Mouse (Mus musculus): ENCODE data around the gene Wbp1.

Wbp1 gene

DNA sequence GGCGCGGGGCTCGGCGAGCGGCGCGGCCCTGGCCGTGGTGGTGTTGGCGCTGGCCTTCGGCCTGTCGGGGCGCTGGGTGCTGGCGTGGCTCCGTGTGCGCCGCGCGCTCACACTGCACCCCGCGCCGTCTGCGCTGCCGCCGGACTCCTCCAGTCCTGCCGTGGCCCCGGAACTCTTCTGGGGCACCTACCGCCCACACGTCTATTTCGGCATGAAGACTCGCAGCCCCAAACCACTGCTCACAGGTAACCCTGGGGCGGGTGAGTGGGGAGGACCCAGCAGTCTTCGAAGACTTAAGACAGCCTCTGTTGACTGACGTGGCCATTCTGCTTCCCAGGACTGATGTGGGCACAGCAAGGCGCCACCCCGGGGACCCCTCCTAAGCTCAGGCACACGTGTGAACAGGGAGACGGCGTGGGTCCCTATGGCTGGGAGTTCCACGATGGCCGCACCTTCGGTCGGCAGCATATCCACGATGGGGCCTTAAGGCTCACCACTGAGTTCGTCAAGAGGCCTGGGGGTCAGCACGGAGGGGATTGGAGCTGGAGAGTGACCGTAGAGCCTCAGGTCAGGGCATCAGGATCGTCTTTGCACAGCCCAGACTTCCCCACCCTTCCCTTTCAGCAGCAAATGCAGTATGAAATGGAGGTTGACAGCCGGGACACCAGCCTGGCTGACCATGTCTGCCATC is 5.5 kb downstream of the Wbp1 start:
- DNase-seq: peak; percentile 94

DNA sequence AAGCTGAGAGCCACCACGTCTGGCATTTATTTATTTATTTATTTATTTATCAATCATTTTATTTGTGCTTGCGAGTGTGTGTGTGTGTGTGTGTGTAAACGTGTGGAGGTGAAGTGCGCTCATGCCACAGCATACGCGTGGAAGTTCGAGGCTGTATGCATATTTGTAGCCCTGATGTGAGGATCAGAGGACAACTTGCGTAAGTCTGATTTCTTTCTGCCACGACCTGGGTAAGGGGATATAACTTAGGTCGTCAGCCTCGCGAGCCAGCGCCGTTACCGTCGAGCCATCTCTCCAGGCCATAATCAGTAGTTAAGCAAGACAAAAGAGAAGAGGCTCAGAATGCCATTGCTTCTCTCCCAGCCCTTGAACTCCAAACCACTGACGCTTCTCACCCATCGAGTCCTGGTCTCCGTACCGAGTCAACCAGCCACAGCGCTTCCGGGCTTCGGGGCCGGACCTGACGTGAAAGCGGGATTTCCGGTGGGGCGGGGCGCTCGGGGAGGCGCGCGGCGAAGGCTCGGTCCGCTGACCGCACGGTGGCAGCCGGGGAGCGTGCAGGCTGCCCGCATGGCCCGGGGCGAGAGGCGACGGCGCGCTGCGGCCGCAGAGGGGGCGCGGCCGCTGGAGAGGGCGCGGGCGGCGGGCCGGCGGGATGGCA is 6.2 kb downstream of the Wbp1 start, which contains the start of gene Mogs:
Mogs (plus strand) TSS at position 486 of the 661 bp plus-strand sequence.
- DNase-seq: peak; percentile 99

- DNase-seq: no peak
Observed at GRCm38 (mm10) chr6:83111510-83112136, 9.7 kb downstream of the Wbp1 start.

GRCm38 (mm10) chr6:83108762-83109668 is 12.3 kb downstream of the Wbp1 start, which contains the start of gene Mrpl53:
Gene Mrpl53, plus strand, starts transcription at chr6:83109040.
- peak; percentile 98 for DNase-seq

GRCm38 (mm10) chr6:83107566-83108400 is 13.6 kb downstream of the Wbp1 start:
- peak; percentile 96 for DNase-seq

DNA sequence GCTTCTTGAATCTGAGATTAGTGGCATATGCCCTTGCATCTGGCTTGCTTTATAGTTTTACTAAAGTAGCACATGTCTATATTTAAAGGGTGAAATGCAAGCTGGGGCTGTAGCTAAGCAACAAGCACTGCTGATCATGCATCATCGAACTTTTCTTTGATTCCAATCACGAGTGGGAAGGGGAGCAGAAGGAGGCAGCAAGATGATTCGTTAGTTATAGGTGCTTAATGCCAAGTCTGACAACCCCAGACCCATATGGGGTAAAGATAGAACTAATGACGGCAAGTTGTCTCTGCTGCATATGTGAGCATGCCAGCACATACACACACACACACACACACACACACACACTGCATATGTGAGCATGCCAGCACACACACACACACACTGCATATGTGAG is 17.2 kb downstream of the Wbp1 start:
- DNase-seq: no peak

DNA sequence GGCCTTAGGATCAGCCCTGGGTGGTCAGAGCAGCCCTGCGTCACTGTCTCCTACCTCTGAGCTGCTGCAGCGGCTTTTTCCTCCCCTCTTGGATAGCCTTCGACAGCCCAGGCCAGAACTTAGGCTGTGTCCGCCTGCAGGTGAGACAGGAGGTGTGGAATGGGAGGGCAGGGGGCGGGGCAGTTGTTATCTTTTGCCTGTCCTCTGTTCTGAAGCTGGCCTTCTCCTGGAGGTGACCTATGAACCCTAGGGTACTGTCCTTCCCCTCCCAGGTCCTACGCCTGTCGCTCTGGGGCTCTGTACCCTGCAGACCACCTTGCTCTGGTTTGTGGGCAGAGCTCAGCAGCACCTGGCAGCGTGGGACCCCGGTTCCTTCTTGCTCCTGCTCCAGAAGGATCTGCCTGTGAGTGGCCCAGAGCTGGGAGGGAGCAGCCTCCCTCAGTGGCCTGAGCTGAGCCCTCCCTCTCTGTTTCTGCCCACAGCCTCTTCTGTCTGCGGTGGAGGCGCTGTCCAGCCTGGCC is 18.2 kb downstream of the Wbp1 start:
- DNase-seq: peak; percentile 90

DNA sequence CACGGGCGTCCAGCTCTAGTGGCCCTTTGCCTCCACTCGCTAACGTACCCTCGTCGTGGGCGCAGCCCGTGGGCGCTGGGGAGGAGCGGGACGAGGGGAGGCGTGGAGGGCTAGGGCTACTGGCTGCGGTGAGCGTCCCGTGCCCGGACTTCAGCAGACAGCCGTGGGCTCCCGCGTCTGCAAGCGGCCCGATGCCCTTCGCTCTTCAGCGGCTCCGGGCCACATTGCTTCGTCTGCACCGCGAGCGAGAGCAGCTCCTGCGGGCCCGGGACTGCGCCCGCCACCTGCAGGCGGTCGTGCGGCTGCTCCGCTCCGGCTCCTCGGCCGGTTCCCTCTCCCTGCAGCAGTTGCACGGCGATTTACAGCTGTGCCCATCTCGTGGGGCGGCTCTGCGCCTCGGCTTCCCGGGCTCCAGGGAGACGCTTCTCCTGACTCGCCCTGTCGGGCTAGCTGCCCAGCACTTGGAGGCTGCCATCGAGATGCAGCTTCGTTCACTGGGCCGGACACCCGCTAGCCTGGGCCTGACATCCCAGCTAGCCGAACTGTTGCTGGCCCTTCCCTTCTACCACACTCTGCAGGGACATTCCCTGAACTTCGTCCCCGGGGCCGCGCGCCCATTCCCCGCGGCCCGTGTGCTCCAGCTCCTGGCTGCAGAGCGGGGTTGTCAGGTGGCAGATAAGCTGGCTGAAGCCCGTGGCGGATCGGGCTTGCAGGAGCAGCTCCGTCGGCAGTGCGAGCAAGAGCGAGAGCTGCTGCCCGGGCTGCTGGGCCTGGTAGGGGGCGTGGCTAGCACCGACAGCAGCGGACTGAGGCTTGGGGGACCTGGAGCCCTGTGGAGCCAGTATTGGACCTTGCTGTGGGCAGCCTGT is 19.4 kb downstream of the Wbp1 start:
- DNase-seq: peak; percentile 96

DNA sequence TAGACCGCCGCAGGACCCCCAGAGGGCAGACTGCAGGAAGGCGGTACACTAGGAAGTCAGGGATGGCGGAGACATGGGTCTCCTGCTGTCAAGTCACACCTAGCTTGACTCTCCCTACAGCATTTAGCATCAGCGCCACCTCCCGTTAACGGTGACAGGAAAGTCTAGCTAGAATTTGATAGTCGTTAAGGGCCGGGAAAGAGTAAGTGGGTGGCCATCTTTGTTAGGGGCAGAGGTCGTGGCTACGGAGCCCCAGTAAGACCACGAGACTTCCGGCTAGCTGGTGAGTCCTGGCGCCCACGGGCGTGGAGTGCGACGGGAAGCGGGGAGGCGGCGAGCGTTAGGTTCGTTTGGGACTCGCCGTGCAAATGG is 20.1 kb downstream of the Wbp1 start, which contains the start of the genes Ccdc142 and Gm42688:
Ccdc142 (plus strand) TSS at position 286 of the 372 bp plus-strand sequence.
Gm42688 (plus strand) TSS at position 302 of the 372 bp plus-strand sequence.
- peak; percentile 99 for DNase-seq

GRCm38 (mm10) chr6:83098411-83098810 is 22.9 kb downstream of the Wbp1 start:
- no peak for DNase-seq

DNA sequence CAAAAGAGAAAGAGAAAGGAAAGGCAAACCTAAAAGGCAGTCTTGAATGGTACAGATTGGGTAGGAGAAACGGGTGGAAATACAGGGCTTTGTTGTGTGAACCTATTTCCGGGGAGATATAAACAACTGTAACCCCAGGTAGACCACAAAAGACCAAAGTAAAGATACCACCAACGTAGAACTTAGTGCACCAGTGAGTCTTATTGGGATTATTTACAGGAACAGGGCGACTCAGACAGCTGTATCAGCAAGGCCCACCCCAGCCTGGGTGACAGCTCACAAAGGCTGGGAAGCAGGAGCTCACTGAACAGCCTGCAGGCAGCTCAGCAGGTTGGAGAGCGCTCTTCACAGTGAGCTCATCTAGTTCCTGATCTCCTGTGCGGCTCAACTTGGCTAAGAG is 25.4 kb downstream of the Wbp1 start:
- DNase-seq: no peak

DNA sequence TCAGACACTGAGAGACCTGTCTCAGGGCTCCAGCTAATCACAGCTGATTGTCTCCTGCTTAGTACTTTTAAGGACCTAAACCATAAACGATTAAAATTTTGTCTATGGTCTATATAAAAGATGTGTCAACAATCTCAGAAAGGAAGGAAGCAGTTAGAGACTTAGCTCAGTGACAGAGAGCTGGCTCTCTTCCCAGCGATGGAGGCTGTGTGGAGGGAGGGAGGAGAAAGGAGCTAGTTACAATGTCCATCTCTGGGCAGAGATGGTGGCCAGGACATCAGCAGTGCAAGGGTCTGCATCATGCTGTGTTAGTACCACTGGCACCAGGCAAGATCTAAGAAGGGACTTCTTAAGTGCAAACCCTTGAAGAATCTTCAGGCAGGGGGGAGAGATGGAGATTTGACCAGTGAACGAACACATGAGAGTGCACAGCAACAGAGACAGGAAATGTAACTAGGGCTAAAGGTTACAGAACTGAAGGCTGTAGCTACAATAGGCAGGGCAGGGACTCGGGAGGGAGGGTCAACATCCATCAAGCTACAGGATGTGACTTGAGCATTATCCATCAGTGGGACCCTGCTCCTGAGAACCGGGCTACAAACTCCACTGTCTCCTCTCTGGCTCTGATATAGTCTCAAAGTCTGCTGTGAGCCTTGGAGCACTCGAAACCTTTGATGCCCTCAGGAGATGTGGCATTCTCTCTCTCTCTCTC is 28.8 kb downstream of the Wbp1 start:
- no peak for DNase-seq

DNA sequence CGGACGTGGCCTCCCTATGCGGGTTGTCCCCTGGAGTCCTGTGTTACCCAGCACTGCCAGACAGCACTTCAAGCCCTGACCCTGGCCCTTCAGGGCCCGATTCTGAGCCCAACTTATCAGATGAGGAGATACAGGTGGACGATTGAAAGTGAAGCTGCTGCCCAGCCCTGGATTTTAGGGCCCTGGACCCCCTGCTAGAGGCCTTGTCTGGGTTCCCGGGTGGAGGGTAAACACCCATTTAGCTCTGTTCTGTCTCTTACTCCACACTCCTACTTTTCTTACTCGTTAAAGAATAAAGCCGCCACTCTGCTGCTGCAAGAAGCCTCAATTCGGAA is 33.5 kb downstream of the Wbp1 start:
- no peak for DNase-seq

- DNase-seq: peak; percentile 95
Observed at GRCm38 (mm10) chr6:83087205-83087925, 34.0 kb downstream of the Wbp1 start.

DNA sequence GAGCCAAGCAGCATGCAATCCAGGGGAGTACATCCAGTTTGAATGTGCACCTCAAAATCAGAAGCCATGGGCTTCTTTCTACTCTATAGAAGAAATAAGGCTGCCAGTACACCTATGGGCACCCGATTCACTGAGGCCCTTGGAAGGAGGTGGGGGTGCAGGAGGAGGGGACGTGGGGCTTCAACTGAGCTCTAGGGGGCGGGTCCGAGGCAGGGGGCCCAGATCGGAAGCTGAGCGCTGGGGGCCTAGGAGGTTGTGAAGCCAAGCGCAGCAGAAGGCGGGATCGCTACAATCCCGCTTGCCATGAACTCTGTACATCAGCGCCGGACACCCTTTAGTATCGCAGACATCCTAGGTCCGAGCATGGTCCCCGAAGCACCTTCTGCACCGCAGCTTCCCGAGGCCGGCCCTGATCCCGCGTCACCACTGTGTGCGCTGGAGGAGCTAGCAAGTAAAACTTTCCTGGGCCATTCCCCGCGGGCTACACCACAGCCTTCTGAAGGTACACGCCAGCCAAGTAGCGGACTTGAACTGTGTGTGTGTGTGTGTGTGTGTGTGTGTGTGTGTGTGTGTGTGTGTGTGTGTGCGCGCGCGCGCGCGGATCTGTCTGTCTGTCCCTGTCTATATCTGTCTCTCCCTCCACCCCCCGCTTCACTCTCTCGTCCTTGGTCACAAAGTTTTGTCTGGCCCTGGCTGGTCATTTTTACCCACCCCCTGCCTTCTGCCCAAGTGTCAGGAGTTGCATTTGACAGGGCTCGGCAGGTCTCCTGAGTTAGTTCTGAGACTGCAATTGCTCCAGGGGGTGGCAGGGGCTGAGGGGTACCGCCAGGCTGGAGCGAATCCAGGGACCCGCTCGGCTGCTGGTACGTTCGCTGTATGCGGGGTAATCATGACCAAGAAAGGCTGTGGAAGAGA is 35.0 kb downstream of the Wbp1 start, which contains the start of gene Lbx2:
Lbx2 (plus strand) TSS at position 247 of the 915 bp plus-strand sequence.
- DNase-seq: no peak

GRCm38 (mm10) chr6:83084477-83084876 is 36.9 kb downstream of the Wbp1 start:
- DNase-seq: no peak

- no peak for DNase-seq
Observed at GRCm38 (mm10) chr6:83083497-83083896, 37.9 kb downstream of the Wbp1 start.

GRCm38 (mm10) chr6:83080210-83080609 is 41.1 kb downstream of the Wbp1 start:
- DNase-seq: no peak

Measured in heart, adult 11 months (tissue).